Mouse (Mus musculus): ENCODE results near the gene Atp10b. TPM values are rescaled to one million over a fixed set of nuclear protein-coding genes. Genes with fewer than 3 reads are reported as not detected.

Atp10b gene
- 0.01 TPM in 1 of 2 replicates, not detected in the other for polyA plus RNA-seq (2012; rRNA removed)

DNA sequence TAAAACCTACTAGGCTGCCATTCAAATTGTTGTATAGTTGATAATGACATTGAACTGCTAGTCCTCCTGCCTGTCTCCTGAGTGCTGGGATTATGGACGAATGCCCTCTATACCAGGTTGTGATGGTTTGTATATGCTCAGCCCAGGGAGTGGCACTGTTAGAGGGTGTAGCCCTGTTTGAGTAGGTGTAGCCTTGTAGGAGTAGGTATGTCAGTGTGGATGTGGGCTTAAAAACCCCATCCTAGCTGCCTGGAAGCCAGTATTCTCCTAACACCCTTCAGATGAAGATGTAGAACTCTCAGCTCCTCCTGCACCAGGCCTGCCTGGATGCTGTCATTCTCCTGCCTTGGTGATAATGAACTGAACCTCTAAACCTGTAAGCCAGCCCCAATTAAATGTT is at the start of gene Atp10b:
TSS of gene Atp10b (plus strand) at position 301 of the 400 bp plus-strand sequence.

Other genes with a start within 250 kb of the Atp10b start
- gene Gm9972, start 114.1 kb upstream of the Atp10b start, polyA plus RNA-seq (2012; rRNA removed), result not detected in 2 replicates